Mouse (Mus musculus) embryonic fibroblast, embryonic 13.5 days (primary cell): ENCODE data around the gene Amz1. TPM values are rescaled to one million over a fixed set of nuclear protein-coding genes. Genes with fewer than 3 reads are reported as not detected.

Experiments used
- H3K27ac ChIP-seq: 2 replicates; pipeline ENCODE4 v1.5.1; 2012; ENCODE audit warnings: low read length, control low read depth, inconsistent platforms; ENCODE audit not compliant: insufficient read depth
- H3K4me1 ChIP-seq: 2 replicates; pipeline ENCODE4 v1.6.1; 2011; ENCODE audit warnings: low read length; ENCODE audit not compliant: control insufficient read depth, insufficient read depth
- H3K4me3 ChIP-seq: 2 replicates; pipeline ENCODE4 v1.5.1; 2011; ENCODE audit warnings: mild to moderate bottlenecking, control low read depth, low read length; ENCODE audit not compliant: insufficient read depth
- CTCF ChIP-seq: IDR thresholded peaks from 2 replicates; pipeline ENCODE4 v1.5.1; 2011; ENCODE audit warnings: mild to moderate bottlenecking, control low read depth, low read length, moderate library complexity, borderline replicate concordance; ENCODE audit not compliant: insufficient read depth
- POLR2A ChIP-seq: IDR thresholded peaks from 2 replicates; pipeline ENCODE4 v1.6.1; 2011; ENCODE audit warnings: low read depth, mild to moderate bottlenecking, control low read depth, low read length, moderate library complexity
- polyA plus RNA-seq: library from polyadenylated mRNA; stranded (reverse); fragments of >200 nt; gene quantifications from 2 replicates; pipeline ENCODE4 v1.2.4, GENCODE M21; 2011; ENCODE audit warnings: low read depth; ENCODE audit not compliant: missing spikeins, insufficient read length

Amz1 gene
- polyA plus RNA-seq, 1 experiment = 0.44 TPM

DNA sequence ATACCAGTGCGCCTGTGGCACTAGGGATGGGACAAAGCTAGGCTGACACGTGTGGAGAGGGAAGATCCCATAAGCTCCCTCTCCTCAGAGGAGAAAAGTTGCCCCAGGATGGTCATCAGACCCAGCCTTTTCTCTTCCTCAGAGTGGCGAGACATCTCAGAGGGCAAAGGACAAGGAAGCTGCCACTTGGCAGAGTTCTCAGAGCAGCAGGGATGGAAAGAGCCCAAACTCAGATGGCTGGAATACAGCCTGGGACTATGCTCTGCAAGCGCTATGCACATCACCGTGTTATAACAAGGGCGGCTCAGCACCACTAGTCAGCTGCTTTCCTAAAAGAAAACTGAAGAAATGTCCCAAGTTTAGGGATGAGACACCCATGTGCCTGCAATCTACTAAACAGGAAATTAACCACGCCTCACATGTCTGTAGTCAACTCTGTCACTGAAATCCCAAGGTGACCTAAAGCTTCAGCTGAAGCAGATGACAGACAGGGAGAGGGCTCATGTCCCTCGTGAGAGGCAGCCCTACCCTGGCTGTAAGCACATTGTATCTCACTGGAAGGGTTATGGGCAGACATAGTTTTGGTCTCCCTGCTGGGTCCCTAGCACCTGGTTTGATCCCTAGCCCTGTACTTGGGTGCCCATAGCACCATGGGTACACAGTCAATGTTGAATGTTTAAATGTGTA is 58.1 kb downstream of the Amz1 start:
- H3K27ac ChIP-seq = no peak overlapping the region
- H3K4me1 ChIP-seq = peaks cover 2% of the 10 kb centered on the region; the same call in 1 of the 2 replicates
- TF ChIP-seq POLR2A (no peak), CTCF (no peak)
- no peak overlapping the region for H3K4me3 ChIP-seq

- no peak overlapping the region for H3K27ac ChIP-seq
- H3K4me1 ChIP-seq = peaks cover 2% of the 10 kb centered on the region; the same call in 1 of the 2 replicates
- no peak overlapping the region for H3K4me3 ChIP-seq
- TF ChIP-seq CTCF (peak; percentile 38; the same call in 1 of the 2 replicates), POLR2A (no peak)
These were observed 59.6 kb downstream of the Amz1 start for GRCm38 (mm10) chr5:140783577-140783976.

DNA sequence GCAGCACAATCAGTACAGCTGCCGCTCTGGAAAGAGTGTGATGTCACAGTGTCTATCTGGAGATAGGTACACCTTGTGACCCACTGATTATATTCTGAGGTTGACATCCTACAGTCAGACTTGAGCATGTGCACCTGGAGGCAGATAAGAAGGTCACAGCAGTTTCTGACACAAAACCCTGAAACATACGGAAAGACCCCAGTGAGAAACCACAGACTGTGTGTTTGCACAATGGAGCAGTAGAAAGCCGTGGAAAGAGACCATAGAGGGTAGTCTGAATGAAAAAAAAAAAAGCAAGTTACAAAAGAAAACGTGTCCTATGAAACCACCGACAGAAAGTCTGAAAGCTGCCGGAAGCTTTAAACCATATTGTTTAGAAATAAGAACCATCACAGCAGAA is 60.4 kb downstream of the Amz1 start:
- no peak overlapping the region for H3K4me3 ChIP-seq
- TF ChIP-seq POLR2A (no peak), CTCF (no peak)
- no peak overlapping the region for H3K27ac ChIP-seq
- H3K4me1 ChIP-seq = peaks cover 2% of the 10 kb centered on the region; the same call in 1 of the 2 replicates

- TF ChIP-seq CTCF (no peak), POLR2A (no peak)
- H3K27ac ChIP-seq = no peak overlapping the region
- peaks cover 6% of the 10 kb centered on the region; the same call in 1 of the 2 replicates for H3K4me1 ChIP-seq
- H3K4me3 ChIP-seq = no peak overlapping the region
These were observed 61.4 kb downstream of the Amz1 start for GRCm38 (mm10) chr5:140785240-140785872.

GRCm38 (mm10) chr5:140789561-140789960 is 65.6 kb downstream of the Amz1 start:
- H3K4me1 ChIP-seq = peaks cover 15% of the 10 kb centered on the region
- H3K27ac ChIP-seq = no peak overlapping the region
- H3K4me3 ChIP-seq = no peak overlapping the region
- TF ChIP-seq POLR2A (no peak), CTCF (no peak)

DNA sequence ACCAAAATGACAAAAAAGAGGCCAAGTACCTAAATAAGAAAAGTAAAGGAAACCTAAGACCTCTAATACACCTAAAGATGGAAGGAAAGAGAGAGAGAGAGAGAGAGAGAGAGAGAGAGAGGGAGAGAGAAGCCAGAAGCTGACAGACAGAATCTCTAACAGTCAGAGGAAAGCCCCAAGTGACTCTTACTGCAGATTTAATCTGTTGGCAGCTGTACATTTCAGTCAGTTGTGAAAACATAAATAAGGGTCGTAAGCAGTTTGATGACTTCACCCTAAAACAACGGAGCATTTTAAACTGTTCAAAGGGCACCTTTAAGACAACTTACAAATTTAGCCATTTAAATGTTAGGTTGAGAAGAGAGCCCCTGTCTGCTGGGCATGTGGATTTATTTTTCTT is 66.5 kb downstream of the Amz1 start:
- Histone ChIP-seq H3K4me1 (peaks cover 15% of the 10 kb centered on the region), H3K4me3 (no peak overlapping the region), H3K27ac (peak overlapping the region; percentile 83)
- TF ChIP-seq CTCF = no peak
- no peak for TF ChIP-seq POLR2A

- H3K4me1 ChIP-seq = peaks cover 15% of the 10 kb centered on the region
- peak overlapping the region; percentile 83 for H3K27ac ChIP-seq
- no peak overlapping the region for H3K4me3 ChIP-seq
- no peak for TF ChIP-seq CTCF
- TF ChIP-seq POLR2A = no peak
These were observed 67.3 kb downstream of the Amz1 start for GRCm38 (mm10) chr5:140790937-140791877.

DNA sequence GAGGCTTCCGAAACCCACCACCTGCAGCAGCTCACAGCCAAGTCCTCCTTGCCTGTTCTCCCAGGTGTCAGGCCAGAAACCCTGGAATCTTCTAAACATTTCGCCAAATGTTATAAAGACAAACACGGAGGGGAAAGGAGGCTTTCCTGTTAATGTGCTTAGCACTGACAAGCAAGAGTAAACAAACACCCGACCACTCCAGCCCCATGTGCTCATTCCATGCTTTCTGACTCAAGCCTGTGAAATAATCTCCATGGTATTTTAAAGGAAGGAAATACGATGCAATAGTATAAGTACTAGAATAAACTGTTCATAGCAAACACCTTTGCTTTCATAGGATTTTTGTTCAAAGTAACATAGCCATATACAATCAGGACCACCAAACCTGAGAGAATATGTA is 68.3 kb downstream of the Amz1 start:
- peak overlapping the region; percentile 83 for H3K27ac ChIP-seq
- no peak for TF ChIP-seq POLR2A
- no peak for TF ChIP-seq CTCF
- peaks cover 15% of the 10 kb centered on the region for H3K4me1 ChIP-seq

GRCm38 (mm10) chr5:140794753-140795152 is 70.8 kb downstream of the Amz1 start:
- H3K4me3 ChIP-seq = no peak overlapping the region
- H3K27ac ChIP-seq = no peak overlapping the region
- peaks cover 12% of the 10 kb centered on the region for H3K4me1 ChIP-seq
- no peak for TF ChIP-seq POLR2A
- no peak for TF ChIP-seq CTCF

More for the DNA sequence above, 68.3 kb downstream of the Amz1 start:
- no peak overlapping the region for H3K4me3 ChIP-seq
